Mouse (Mus musculus): ENCODE results near the gene Plin2. TPM values are rescaled to one million over a fixed set of nuclear protein-coding genes. Genes with fewer than 3 reads are reported as not detected.

Gene Plin2
- polyA plus RNA-seq, 1 experiment from 2014 or later, result 53.4 TPM

DNA sequence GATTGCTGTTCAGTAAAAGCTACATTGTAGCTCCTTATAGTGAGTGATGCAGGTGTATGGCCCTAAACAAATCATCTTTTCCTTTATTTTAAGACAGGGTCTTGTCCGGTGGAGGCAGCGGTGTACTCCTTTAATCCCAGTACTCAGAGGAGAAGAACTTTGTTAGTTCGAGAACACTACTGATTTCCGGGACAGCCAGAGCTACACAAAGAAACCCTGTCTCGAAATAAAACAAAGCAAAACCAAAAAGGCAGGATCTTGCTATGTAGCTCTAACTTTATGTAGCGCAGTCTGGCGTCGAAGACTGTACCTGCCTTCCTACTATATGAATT lies 57.6 kb downstream of the Plin2 start:
- WGBS, result 47% methylated on average over 8 of the region's 8 CpGs
- Histone ChIP-seq H3K4me2 (peak overlapping the region; percentile 96), H3K36me3 (no peaks in the 10 kb centered on the region), H3K9me3 (no peaks in the 10 kb centered on the region), H3K27me3 (no peaks in the 10 kb centered on the region), H3K4me3 (peak overlapping the region; percentile 81), H3K4me1 (replicated peaks) (peaks cover 21% of the 10 kb centered on the region), H3K9ac (peak overlapping the region; percentile 66), H3K27ac (peak overlapping the region; percentile 74)
- ATAC-seq (ENCODE audit: low FRiP score), result peak; percentile 34; the same call in 1 of the 2 replicates

DNA sequence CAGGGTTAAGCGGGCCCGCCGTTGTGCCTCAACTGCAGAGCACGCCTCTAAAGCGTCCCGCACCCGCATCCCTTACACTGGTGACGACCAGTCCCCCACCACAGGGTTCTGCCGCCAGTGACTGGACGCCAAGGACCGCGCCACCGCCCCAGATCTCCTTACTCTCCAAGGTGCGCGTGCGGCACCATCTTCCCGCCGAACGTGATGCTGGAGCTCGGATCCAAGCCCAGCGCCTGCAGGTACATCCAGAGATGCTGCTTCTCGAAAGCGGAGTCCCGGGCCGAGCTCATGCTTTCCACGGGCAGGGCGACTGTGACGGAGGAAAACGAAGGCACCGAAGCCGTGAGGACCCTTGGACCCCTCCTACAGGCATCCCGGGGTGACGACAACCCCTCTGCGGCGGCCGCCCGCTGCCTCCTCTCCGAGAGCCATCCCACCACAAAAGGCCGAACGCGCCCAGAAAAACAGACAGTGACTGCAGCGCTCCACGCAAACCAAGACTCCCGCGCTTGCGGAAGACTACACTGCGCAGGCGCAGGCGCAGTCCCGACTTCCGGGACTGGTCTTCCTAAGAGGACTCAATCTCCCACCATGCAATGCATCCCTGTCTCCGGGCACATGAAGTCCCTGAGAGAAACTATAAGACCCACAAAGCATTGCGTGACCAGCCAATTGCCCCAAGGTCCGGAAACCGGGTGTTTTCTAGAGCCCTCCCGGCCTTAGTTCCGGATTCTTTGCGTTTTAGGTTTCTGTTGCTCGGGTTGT lies 58.2 kb downstream of the Plin2 start, which contains the start of gene Haus6:
Haus6 (minus strand) TSS at position 532 of the 765 bp plus-strand sequence.
- H3K27me3 ChIP-seq, result no peaks in the 10 kb centered on the region
- WGBS, result under 1% methylated on average over 59 of the region's 59 CpGs
- H3K4me3 ChIP-seq, result peak within 1 kb of the TSS; percentile 81
- peak within 1 kb of the TSS; percentile 96 for H3K4me2 ChIP-seq
- H3K9ac ChIP-seq, result peak within 1 kb of the TSS; percentile 87
- peak; percentile 100 for ATAC-seq (ENCODE audit: low FRiP score)
- no peaks in the 10 kb centered on the region for H3K36me3 ChIP-seq
- H3K27ac ChIP-seq, result peak within 1 kb of the TSS; percentile 74
- no peaks in the 10 kb centered on the region for H3K9me3 ChIP-seq
- H3K4me1 ChIP-seq (replicated peaks), result peaks cover 21% of the 10 kb centered on the region

Other genes with a start within 250 kb of the Plin2 start
- not detected in 2 replicates for gene Saxo1, start 111.7 kb downstream of the Plin2 start, polyA plus RNA-seq (2015; fragmentation: Nextera tagmentation; extraction: Ambion mirVana)
- gene Rraga, start 94.4 kb downstream of the Plin2 start, polyA plus RNA-seq (2015; fragmentation: Nextera tagmentation; extraction: Ambion mirVana), result 105 and 106 TPM in 2 replicates
- gene Haus6, start 58.0 kb downstream of the Plin2 start, polyA plus RNA-seq (2015; fragmentation: Nextera tagmentation; extraction: Ambion mirVana), result 7.4 and 9.9 TPM in 2 replicates
- 3.6 and 5.4 TPM in 2 replicates for gene Dennd4c, start 78.5 kb upstream of the Plin2 start, polyA plus RNA-seq (2015; fragmentation: Nextera tagmentation; extraction: Ambion mirVana)
- gene Rps6, start 187.4 kb upstream of the Plin2 start, polyA plus RNA-seq (2015; fragmentation: Nextera tagmentation; extraction: Ambion mirVana), result 441 and 451 TPM in 2 replicates
- 21.6 and 23.6 TPM in 2 replicates for gene Acer2, start 204.3 kb upstream of the Plin2 start, polyA plus RNA-seq (2015; fragmentation: Nextera tagmentation; extraction: Ambion mirVana)

Data from hindbrain, embryonic 13.5 days (tissue).